Mouse (Mus musculus) G1E (cell line): ENCODE measurements around the gene Eif3j1. TPM values are rescaled to one million over a fixed set of nuclear protein-coding genes. Genes with fewer than 3 reads are reported as not detected.
"Not testable (repeated sequence)": the region's sequence is repeated elsewhere in the genome, so short reads cannot be mapped to it uniquely, and the experiment has no call there.

Source experiments
- ATAC-seq: 2 replicates; pipeline ENCODE4 v1.8.0; 2016; ENCODE audit warnings: mild to moderate bottlenecking; ENCODE audit not compliant: insufficient number of reproducible peaks, poor library complexity, low FRiP score, severe bottlenecking; ENCODE audit errors: extremely low read depth
- DNase-seq: peaks from one replicate; pipeline ENCODE4 v3.0.0; 2012; ENCODE audit warnings: low spot score
- H3K27me3 ChIP-seq: 2 replicates; pipeline ENCODE4 v1.6.1; 2012; ENCODE audit warnings: mild to moderate bottlenecking, low read length, inconsistent platforms; ENCODE audit not compliant: insufficient read depth
- H3K36me3 ChIP-seq: replicated peaks from 2 replicates; pipeline ENCODE3; 2012; ENCODE audit warnings: mild to moderate bottlenecking, inconsistent platforms
- H3K4me1 ChIP-seq: 2 replicates; pipeline ENCODE4 v1.6.1; 2012; ENCODE audit warnings: low read depth, low read length, inconsistent platforms, mixed read lengths; ENCODE audit not compliant: insufficient read depth
- H3K4me3 ChIP-seq: 2 replicates; pipeline ENCODE4 v1.5.1; 2012; ENCODE audit warnings: low read depth, mild to moderate bottlenecking, inconsistent platforms, low read length, moderate library complexity, mixed read lengths
- H3K9me3 ChIP-seq: replicated peaks from 2 replicates; pipeline ENCODE4 v1.6.1; 2012; ENCODE audit warnings: inconsistent platforms
- CTCF ChIP-seq: IDR thresholded peaks from 2 replicates; pipeline ENCODE4 v1.5.1; 2012; ENCODE audit warnings: low read depth, low read length, inconsistent platforms, mixed read lengths
- GATA1 ChIP-seq: IDR thresholded peaks from 2 replicates; pipeline ENCODE4 v1.6.1; 2012; ENCODE audit warnings: borderline replicate concordance, low read length, inconsistent platforms, mixed read lengths
- GATA2 ChIP-seq: IDR thresholded peaks from 2 replicates; pipeline ENCODE4 v1.6.1; 2012; ENCODE audit warnings: low read depth, low read length, inconsistent platforms, borderline replicate concordance
- POLR2AphosphoS5 ChIP-seq: IDR thresholded peaks from 2 replicates; pipeline ENCODE4 v1.6.1; 2012; ENCODE audit warnings: low read depth, low read length, inconsistent platforms; ENCODE audit not compliant: insufficient replicate concordance
- TAL1 ChIP-seq: conservative IDR thresholded peaks from 2 replicates; pipeline ENCODE4 v1.6.1; 2012; ENCODE audit warnings: low read depth, low read length, inconsistent platforms, mixed read lengths
- polyA plus RNA-seq: library from polyadenylated mRNA; stranded (reverse); fragments of >175 nt; gene quantifications from 2 replicates; pipeline ENCODE4 v1.2.3, GENCODE M21; 2012
- total RNA-seq, 2 experiments: library from RNA; stranded (forward) in 1 of 2; stranded (reverse) in 1 of 2; fragments of 200-1000 nt in 1 of 2; fragments of >200 nt in 1 of 2; fragmentation: Nextera tagmentation in 1 of 2; gene quantifications; 2 replicates each; pipeline ENCODE4 v1.2.3; 2014 to 2017

Gene Eif3j1
- total and polyA plus RNA-seq, 3 experiments = 8.4 to 35.5 (median 23.0) TPM

- no peaks in the 10 kb centered on the region; the same call in 1 of the 2 replicates for H3K4me1 ChIP-seq
- no peaks in the 10 kb centered on the region for H3K27me3 ChIP-seq
- H3K4me3 ChIP-seq = no peak overlapping the region
- ATAC-seq = no peak
- H3K9me3 ChIP-seq = no peaks in the 10 kb centered on the region
- H3K36me3 ChIP-seq = peaks cover 90% of the 10 kb centered on the region
- no peak for TF ChIP-seq POLR2AphosphoS5
- no peak for TF ChIP-seq GATA2
- TF ChIP-seq TAL1 = no peak
- no peak for TF ChIP-seq GATA1
- TF ChIP-seq CTCF = no peak
- DNase-seq = no peak
Measured at GRCm38 (mm10) chr2:122093844-122094243, 65.5 kb downstream of the Eif3j1 start.

GRCm38 (mm10) chr2:122097686-122098085 is 69.3 kb downstream of the Eif3j1 start:
- not testable (repeated sequence) for H3K4me1 ChIP-seq, DNase-seq, H3K9me3 ChIP-seq, H3K27me3 ChIP-seq, H3K4me3 ChIP-seq
- peak; percentile 73 for ATAC-seq
- H3K36me3 ChIP-seq = peaks cover 92% of the 10 kb centered on the region

GRCm38 (mm10) chr2:122102070-122102469 is 73.7 kb downstream of the Eif3j1 start:
- no peak for TF ChIP-seq TAL1
- no peak for TF ChIP-seq GATA2
- TF ChIP-seq CTCF = 0 out of 2 replicates have a peak, but pooled peaks have one; percentile 12
- TF ChIP-seq POLR2AphosphoS5 = no peak
- no peak for TF ChIP-seq GATA1
- Histone ChIP-seq H3K27me3 (no peaks in the 10 kb centered on the region), H3K4me1 (no peaks in the 10 kb centered on the region; the same call in 1 of the 2 replicates), H3K9me3 (no peaks in the 10 kb centered on the region), H3K4me3 (no peak overlapping the region), H3K36me3 (peaks cover 83% of the 10 kb centered on the region)
- DNase-seq = peak; percentile 39
- no peak for ATAC-seq

Other genes starting within 250 kb of the Eif3j1 start
- 74.4 and 79.4 TPM in 2 replicates for gene Frmd5, start 221.5 kb upstream of the Eif3j1 start, total RNA-seq (2014; fragmentation: Nextera tagmentation)
- 20.6 and 22.3 TPM in 2 replicates for gene Frmd5, start 221.5 kb upstream of the Eif3j1 start, total RNA-seq (2017)
- gene Frmd5, start 221.5 kb upstream of the Eif3j1 start, polyA plus RNA-seq = 11.6 and 12.8 TPM in 2 replicates
- 51.8 and 75.4 TPM in 2 replicates for gene Casc4, start 161.6 kb upstream of the Eif3j1 start, total RNA-seq (2014; fragmentation: Nextera tagmentation)
- gene Casc4, start 161.6 kb upstream of the Eif3j1 start, total RNA-seq (2017) = 34.2 and 38.6 TPM in 2 replicates
- gene Casc4, start 161.6 kb upstream of the Eif3j1 start, polyA plus RNA-seq = 14.3 and 16.9 TPM in 2 replicates
- 107 and 137 TPM in 2 replicates for gene Ctdspl2, start 72.5 kb upstream of the Eif3j1 start, total RNA-seq (2014; fragmentation: Nextera tagmentation)
- 75.4 and 79.1 TPM in 2 replicates for gene Ctdspl2, start 72.5 kb upstream of the Eif3j1 start, total RNA-seq (2017)
- 3.7 and 5.3 TPM in 2 replicates for gene Ctdspl2, start 72.5 kb upstream of the Eif3j1 start, polyA plus RNA-seq
- gene Mageb3, start 72.5 kb upstream of the Eif3j1 start, total RNA-seq (2014; fragmentation: Nextera tagmentation) = not detected in 2 replicates
- 0.27 and 0.29 TPM in 2 replicates for gene Mageb3, start 72.5 kb upstream of the Eif3j1 start, total RNA-seq (2017)
- gene Mageb3, start 72.5 kb upstream of the Eif3j1 start, polyA plus RNA-seq = 0.03 TPM in 1 of 2 replicates, not detected in the other
- gene Spg11, start 89.8 kb downstream of the Eif3j1 start, total RNA-seq (2014; fragmentation: Nextera tagmentation) = 10.4 and 15.5 TPM in 2 replicates
- 9.9 and 10.7 TPM in 2 replicates for gene Spg11, start 89.8 kb downstream of the Eif3j1 start, total RNA-seq (2017)
- 1.1 TPM in 2 replicates for gene Spg11, start 89.8 kb downstream of the Eif3j1 start, polyA plus RNA-seq
- 996 and 1,120 TPM in 2 replicates for gene B2m, start 119.1 kb downstream of the Eif3j1 start, total RNA-seq (2014; fragmentation: Nextera tagmentation)
- 2,007 and 2,025 TPM in 2 replicates for gene B2m, start 119.1 kb downstream of the Eif3j1 start, total RNA-seq (2017)
- gene B2m, start 119.1 kb downstream of the Eif3j1 start, polyA plus RNA-seq = 28.8 and 29.6 TPM in 2 replicates
- not detected in 2 replicates for gene Trim69, start 132.2 kb downstream of the Eif3j1 start, total RNA-seq (2014; fragmentation: Nextera tagmentation)
- not detected in 2 replicates for gene Trim69, start 132.2 kb downstream of the Eif3j1 start, total RNA-seq (2017)
- gene Trim69, start 132.2 kb downstream of the Eif3j1 start, polyA plus RNA-seq = not detected in 2 replicates
- 1.1 and 1.9 TPM in 2 replicates for gene Patl2, start 157.6 kb downstream of the Eif3j1 start, total RNA-seq (2014; fragmentation: Nextera tagmentation)
- 13.7 and 14.5 TPM in 2 replicates for gene Patl2, start 157.6 kb downstream of the Eif3j1 start, total RNA-seq (2017)
- 0.04 and 0.09 TPM in 2 replicates for gene Patl2, start 157.6 kb downstream of the Eif3j1 start, polyA plus RNA-seq
- gene Terb2, start 157.7 kb downstream of the Eif3j1 start, total RNA-seq (2014; fragmentation: Nextera tagmentation) = not detected in 2 replicates
- gene Terb2, start 157.7 kb downstream of the Eif3j1 start, total RNA-seq (2017) = not detected in 2 replicates
- not detected in 2 replicates for gene Terb2, start 157.7 kb downstream of the Eif3j1 start, polyA plus RNA-seq
- gene Sord, start 206.2 kb downstream of the Eif3j1 start, total RNA-seq (2014; fragmentation: Nextera tagmentation) = 211 and 213 TPM in 2 replicates
- 230 and 241 TPM in 2 replicates for gene Sord, start 206.2 kb downstream of the Eif3j1 start, total RNA-seq (2017)
- gene Sord, start 206.2 kb downstream of the Eif3j1 start, polyA plus RNA-seq = 91.7 and 102 TPM in 2 replicates